Mouse (Mus musculus) cerebellum, postnatal 4 days (tissue): Measurements from ENCODE around the gene Apoe.
A peak's percentile ranks its signal among the peaks of the same experiment; 100 is the strongest.

ENCODE experiments used
- DNase-seq, 2 experiments: peaks; one replicate each; pipeline ENCODE4 v3.0.0; 2022; ENCODE audit warnings: low spot score in 2 of 2, mixed read lengths in 1 of 2

The Apoe gene

DNA sequence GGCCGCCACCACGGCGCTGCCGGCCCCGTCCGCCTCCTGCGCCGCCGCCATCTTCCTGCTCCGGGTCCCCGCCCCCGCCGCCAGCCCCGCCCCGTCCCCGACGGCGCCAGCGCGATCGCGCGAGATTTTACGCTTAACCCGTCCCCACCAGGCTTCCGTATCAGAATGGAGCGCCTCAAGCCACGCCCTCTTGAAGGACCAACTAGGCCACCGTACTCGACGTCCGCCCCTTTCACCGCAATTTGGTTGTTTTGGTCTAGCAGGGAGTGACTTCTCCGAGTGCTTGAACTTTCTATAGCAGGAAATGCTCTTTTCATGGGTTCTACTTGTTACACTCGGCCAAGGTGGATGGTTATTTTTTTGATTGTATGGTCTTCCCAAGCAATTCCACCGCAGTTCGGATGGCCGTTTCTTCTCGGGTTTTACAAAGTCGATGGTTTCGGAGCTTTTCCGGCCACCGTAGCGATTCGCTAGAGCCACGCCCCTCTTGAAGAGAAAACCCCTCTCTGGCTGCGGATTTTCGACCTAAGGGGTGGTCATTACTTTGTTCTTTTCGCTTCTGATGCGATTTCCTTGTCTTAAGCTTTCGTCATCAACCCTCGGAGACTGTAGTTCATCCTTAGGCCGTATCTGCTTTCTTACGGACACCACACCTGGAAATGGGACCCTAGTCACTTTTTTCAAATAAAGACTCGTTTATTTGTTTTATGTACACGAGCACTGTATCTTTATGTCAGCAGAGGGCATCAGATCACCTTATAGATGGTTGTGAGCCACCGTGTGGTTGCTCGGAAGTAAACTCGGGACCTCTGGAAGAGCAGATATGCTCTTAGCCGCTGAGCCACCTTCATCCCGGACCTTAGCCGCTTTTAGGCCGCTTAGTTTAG, 33.8 kb downstream of the Apoe start, which contains the start of gene Clptm1:
TSS of gene Clptm1 (minus strand) at position 79 of the 887 bp plus-strand sequence.
- DNase-seq = peak; percentile 94 to 97

DNA sequence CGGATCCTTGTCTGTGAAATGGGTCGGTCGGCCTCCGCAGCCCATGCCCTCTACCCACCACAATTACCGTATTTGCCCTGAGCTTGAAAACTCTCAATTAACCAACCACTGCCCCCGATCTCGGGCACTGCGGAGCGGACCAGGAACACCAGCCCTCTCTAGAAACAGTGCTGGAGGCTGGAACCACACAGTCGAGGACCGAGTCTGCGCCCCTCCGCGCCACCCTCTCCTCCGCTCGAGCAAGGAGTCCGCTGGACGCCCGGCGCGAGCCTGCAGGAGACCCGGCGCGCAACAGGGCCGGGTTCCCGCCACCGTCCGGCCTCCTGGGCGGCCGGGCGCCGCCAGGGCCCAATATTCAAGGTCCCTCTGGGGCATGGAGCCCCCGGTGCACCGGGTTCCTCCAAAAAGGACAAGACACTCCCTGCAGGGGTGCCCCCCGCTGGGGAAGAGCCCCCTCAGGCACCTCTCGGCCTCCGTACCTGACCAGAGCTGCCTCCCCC, 34.5 kb downstream of the Apoe start:
- DNase-seq = no peak

GRCm38 (mm10) chr7:19663940-19664339, 35.0 kb downstream of the Apoe start:
- DNase-seq = peak in 1 of 2 experiments; percentile 15

DNA sequence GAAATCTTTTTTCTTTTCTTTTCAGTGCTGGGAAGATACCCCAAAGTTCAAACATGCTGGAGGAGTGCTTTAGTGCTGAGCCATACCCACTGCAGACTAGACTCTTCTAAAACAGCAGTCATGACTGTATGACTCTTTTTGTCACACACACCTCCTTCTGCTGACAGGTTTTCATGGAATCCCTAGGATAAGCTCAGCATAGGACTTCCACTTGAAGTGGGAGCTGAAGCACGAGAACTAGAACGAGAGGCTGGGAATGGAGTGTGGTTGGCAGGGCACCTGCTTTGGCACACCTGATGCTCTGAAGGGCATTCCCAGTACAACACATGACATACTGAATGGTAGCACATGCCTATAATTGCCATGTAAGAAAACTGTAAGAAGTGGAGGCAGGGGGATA, 46.4 kb downstream of the Apoe start:
- no peak for DNase-seq

GRCm38 (mm10) chr7:19651063-19651786, 47.8 kb downstream of the Apoe start:
- DNase-seq = no peak
